Comparison of ENCODE assay signal across 22 mouse cellular contexts in the genomic region with DNA sequence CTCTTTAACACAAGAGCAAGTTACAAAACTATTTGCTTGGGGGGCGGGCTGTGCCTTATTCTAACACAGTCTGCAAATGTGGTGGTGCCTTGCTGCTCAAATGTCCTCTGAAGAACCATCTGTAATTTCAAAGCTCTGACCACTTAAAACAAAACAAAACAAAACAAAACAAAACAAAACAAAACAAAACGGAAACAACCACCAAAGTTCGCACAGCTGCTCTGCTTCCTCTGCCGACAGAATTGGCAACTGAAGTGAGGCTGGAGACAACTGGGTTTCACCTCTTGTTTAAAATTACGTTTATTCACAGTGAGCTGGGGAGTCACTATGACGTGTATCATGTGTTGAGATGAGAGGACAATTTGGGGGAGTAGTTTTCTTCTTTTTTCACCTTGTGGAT. TPM values are rescaled to one million over a fixed set of nuclear protein-coding genes. Genes with fewer than 3 reads are reported as not detected.
DNase-seq lines count a peak whose midpoint lies in the region; ATAC-seq and TF ChIP-seq lines count a peak whose summit lies in the region.
"Had no signal": no experiment of that assay in that cellular context is flagged by ENCODE, and none has a peak within 500 bp of the region (broad histone marks: within the 10 kb centered on the region; RNA-seq: fewer than 3 reads in every experiment).

No protein-coding gene starts in this region.

- TF ChIP-seq CTCF in midbrain, postnatal 0 days (IDR thresholded peaks at IDR 0.05): no peak

- no peak overlapping the region for H3K4me2 ChIP-seq in midbrain, embryonic 11.5 days
- H3K4me2 ChIP-seq in midbrain, postnatal 0 days (ENCODE audit: low read depth, low read length, poor library complexity, severe bottlenecking): no peak overlapping the region

- no peaks in the 10 kb centered on the region for H3K27me3 ChIP-seq in midbrain, embryonic 11.5 days (ENCODE audit: control insufficient read depth, insufficient read depth, low read length)
- no peaks in the 10 kb centered on the region for H3K27me3 ChIP-seq in midbrain, postnatal 0 days (ENCODE audit: insufficient read depth, low read length)
- H3K27me3 ChIP-seq: CH12.LX, Patski had no signal

- H3K9ac ChIP-seq in midbrain, embryonic 11.5 days (ENCODE audit: low read length): no peak overlapping the region
- H3K9ac ChIP-seq in midbrain, postnatal 0 days (replicated peaks; ENCODE audit: low read length, poor library complexity, severe bottlenecking): no peak overlapping the region

- peak; percentile 54 for DNase-seq in midbrain, embryonic 11.5 days (ENCODE audit: low spot score, missing footprints)
- DNase-seq in midbrain, postnatal 0 days (ENCODE audit: low spot score): no peak
- DNase-seq in A20 (ENCODE audit: low read depth, low spot score): peak; percentile 64
- peak; percentile 54 for DNase-seq in induced T-regulatory cell, adult 2 months (ENCODE audit: low read depth)
- DNase-seq in lung, postnatal 14 days: no peak
- DNase-seq in heart, postnatal 10 days: no peak
- DNase-seq: adrenal gland, adult 2 months; adrenal gland, adult 8-10 months; adrenal gland, postnatal 10 days; adrenal gland, postnatal 14 days; adrenal gland, postnatal 25 days; adrenal gland, postnatal 36 days; B cell, adult 2 months; cerebellum, adult 11 months; cerebellum, adult 11-12 months; cerebellum, adult 18-20 months; cerebellum, adult 2 months had no signal

- intact Hi-C loops in heart, postnatal 10 days (cut with DNase I): no loop called here

- no peaks in the 10 kb centered on the region for H3K36me3 ChIP-seq in midbrain, embryonic 11.5 days (ENCODE audit: control insufficient read depth, insufficient read depth, low read length)
- H3K36me3 ChIP-seq in midbrain, postnatal 0 days (ENCODE audit: insufficient read depth, low read length): no peaks in the 10 kb centered on the region
- H3K36me3 ChIP-seq: G1E had no signal

- 83% methylated on average over 6 of the region's 6 CpGs for WGBS in midbrain, embryonic 11.5 days
- 83% methylated on average over 6 of the region's 6 CpGs for WGBS in midbrain, postnatal 0 days

- H3K4me3 ChIP-seq in midbrain, embryonic 11.5 days (ENCODE audit: low read depth, low read length): no peak overlapping the region
- H3K4me3 ChIP-seq in midbrain, postnatal 0 days (ENCODE audit: low read depth, low read length): no peak overlapping the region

- ATAC-seq in midbrain, embryonic 11.5 days (ENCODE audit: low FRiP score): no peak
- no peak for ATAC-seq in midbrain, postnatal 0 days (ENCODE audit: low FRiP score)
- ATAC-seq: activated CD4-positive, CD25-positive, alpha-beta regulatory T cell, adult 4 months; CD4-positive, CD25-positive, alpha-beta regulatory T cell, adult 4 months; Patski had no signal

- no peaks in the 10 kb centered on the region for H3K4me1 ChIP-seq in midbrain, embryonic 11.5 days (ENCODE audit: control insufficient read depth, insufficient read depth, low read length)
- no peaks in the 10 kb centered on the region for H3K4me1 ChIP-seq in midbrain, postnatal 0 days (ENCODE audit: insufficient read depth, low read length)

- no peak overlapping the region for H3K27ac ChIP-seq in midbrain, embryonic 11.5 days (ENCODE audit: low read depth, low read length)
- H3K27ac ChIP-seq in midbrain, postnatal 0 days (ENCODE audit: low read depth, low read length): no peak overlapping the region

- H3K9me3 ChIP-seq in midbrain, embryonic 11.5 days (ENCODE audit: control insufficient read depth, low read length): no peaks in the 10 kb centered on the region
- H3K9me3 ChIP-seq in midbrain, postnatal 0 days (ENCODE audit: low read length): no peaks in the 10 kb centered on the region
- H3K9me3 ChIP-seq: G1E had no signal

RNA-seq across cellular contexts. Expression of a gene that starts 7.9 kb away (rescaled TPM):
- polyA plus RNA-seq in midbrain, embryonic 11.5 days (2014; fragmentation: Nextera tagmentation; extraction: Ambion mirVana): 215 and 234 TPM in 2 replicates
- total RNA-seq in midbrain, postnatal 0 days (2014; rRNA removed): 201 and 207 TPM in 2 replicates
- polyA plus RNA-seq in midbrain, postnatal 0 days (2015; fragmentation: Nextera tagmentation; extraction: Ambion mirVana): 147 and 152 TPM in 2 replicates
- 10 to 100 TPM; 16.8 to 22.6 TPM for total RNA-seq in heart, postnatal 10 days (2021)

Comparison
In these comparisons a context has a peak if more than half of its experiments do, and no peak if none do; other contexts are left out.
1. DNase-seq: peak in midbrain, embryonic 11.5 days (single experiment), A20 (single experiment) and induced T-regulatory cell, adult 2 months (single experiment); none in midbrain, postnatal 0 days (single experiment), lung, postnatal 14 days (single experiment) and heart, postnatal 10 days (0 of 2).